Mouse (Mus musculus) right cerebral cortex, postnatal 10 days (tissue): ENCODE measurements around the gene Lgals1.

ENCODE experiments used
- DNase-seq, 2 experiments: peaks; one replicate each; pipeline ENCODE4 v3.0.0; 2021; ENCODE audit warnings: low spot score in 2 of 2

The Lgals1 gene

DNA sequence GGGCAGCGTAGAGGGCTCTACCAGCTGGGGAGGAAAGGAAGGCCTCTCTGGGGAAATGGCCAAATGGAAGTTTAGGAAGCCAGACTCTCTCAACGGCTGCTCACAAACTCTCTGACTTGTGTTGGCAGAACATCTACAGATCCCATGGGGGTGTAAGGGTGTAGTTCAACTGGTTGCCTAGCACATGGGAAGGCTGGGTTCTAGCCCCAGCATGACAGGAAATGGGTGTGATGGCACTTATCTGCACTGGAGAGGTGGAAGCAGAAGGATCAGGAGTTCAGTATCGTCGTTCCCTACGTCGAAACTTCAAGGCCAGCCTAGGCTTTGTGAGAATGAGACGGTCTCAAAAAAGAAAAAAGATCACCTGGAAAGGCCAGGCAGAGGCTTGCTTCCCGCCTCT, 17.5 kb upstream of the Lgals1 start:
- DNase-seq: no peak

DNA sequence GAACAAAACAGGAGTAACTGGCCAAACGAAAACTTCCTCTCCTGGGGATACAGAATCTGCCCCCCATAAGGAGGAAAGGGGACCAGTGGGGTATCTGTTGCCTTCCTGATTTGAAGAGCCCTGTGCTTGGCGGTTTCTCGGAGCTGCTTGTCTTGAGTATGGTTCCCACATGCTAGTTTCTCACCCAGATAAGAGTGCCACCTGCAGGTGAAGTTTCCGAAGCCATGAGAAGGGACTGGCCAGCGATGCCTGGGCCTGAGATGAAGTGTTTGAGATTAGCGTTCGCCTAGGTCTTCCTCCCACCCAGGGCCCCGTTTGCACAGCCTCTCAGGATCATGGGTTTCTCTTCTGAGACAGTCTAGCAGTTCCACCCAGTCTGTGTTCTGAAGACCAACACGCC, 14.5 kb upstream of the Lgals1 start:
- DNase-seq: peak in 1 of 2 experiments; percentile 71

DNA sequence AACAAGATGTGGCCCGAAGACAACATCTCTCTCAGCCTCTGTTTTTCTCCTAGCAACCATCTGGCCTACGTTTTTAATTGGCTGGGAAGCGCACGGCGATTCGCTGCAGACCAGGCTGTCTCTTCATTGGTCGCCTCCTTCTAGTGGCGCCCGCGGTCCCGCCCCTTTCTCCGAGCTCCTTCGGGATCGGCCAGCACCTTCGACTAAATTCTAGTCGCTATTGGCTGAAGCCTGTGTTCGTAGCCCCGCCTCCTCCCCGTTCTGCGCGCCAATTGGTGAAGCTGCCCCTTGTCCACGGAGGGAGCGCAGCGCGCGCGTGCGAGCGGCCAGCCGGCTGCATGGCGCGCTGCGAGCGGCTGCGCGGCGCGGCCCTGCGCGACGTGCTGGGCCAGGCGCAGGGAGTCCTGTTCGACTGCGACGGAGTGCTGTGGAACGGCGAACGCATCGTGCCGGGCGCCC, 12.9 kb upstream of the Lgals1 start, which contains the start of gene Pdxp:
Pdxp (plus strand) TSS at position 288 of the 459 bp plus-strand sequence.
- DNase-seq: peak; percentile 99

DNA sequence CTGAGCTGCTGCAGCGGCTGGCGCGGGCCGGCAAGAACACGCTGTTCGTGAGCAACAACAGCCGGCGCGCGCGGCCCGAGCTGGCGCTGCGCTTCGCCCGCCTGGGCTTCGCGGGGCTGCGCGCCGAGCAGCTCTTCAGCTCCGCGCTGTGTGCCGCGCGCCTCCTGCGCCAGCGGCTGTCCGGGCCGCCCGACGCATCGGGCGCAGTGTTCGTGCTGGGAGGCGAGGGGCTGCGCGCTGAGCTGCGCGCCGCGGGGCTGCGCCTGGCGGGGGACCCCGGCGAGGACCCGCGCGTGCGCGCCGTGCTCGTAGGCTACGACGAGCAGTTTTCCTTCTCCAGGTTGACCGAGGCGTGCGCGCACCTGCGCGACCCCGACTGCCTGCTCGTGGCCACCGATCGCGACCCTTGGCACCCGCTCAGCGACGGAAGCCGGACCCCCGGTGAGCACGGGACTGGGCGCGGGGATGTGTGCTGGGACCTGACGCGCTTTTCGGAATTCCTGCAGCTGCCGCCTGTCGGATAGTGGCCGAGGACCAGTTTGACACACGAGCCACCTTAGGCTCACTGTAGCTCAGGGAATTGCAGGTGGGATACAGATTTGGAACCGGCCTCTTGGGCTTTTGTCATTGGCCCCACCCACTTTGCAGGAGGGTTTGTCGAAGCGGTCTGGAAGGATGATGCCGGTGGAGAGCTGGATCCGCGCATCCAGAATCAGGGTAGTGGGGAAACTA, 12.3 kb upstream of the Lgals1 start:
- DNase-seq: peak; percentile 78 to 84

DNA sequence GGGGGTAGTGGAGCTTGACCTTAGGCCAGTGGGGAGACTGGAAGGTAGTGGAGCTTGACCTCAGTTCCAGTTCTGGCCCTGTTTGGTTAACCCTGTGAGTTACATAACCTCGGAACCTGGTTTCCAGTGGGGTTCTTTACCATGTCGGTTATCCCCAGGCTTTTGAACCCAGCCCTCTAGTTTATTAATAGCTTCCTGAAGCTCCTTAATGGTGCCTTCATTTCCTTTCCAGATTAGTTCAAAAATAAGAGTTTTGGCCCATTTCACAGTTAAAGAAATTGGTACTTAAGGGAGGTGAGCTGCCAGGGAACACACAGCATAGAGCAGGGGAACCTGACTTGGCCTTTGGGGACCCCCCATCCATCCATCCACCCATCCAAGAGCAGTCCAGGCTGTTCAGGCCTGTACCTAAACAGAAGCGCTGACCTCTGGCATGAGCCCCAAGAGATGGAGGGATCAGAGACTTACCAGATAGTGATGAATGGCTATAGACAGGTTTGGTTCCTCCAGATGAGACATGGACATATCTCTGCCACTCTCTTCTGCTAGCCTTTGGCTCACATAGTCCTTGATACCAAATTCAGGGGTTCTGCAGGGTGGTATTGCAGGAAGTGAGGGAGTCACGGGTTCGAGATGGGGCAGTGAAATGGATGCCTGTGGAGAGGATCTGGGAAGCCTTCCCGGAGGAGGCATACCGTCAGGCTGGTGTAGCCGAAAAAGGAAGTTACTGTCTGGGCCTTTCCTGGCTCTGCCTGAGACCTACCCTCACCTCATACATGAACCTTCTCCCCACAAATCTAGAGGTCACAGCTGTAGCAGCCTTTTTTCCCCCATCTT, 11.5 kb upstream of the Lgals1 start:
- DNase-seq: no peak

DNA sequence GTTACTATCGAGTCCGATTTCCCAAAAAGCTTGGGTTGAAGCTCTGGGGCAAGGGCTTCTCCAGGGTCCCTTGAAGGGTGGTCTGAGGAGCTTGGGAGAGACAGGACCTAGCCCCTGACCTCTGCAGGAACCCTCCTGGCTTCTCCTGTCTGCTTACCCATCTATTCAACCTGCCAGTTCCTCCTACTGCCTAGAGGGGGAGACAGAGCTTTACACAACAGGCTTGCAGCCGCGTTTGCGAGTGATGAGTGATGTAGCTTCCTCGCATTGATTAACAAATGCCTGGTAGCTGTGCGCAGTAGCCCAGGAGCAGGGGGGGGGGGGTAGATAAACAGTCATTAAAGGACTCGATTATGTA, 10.9 kb upstream of the Lgals1 start:
- DNase-seq: peak; percentile 85 to 91

DNA sequence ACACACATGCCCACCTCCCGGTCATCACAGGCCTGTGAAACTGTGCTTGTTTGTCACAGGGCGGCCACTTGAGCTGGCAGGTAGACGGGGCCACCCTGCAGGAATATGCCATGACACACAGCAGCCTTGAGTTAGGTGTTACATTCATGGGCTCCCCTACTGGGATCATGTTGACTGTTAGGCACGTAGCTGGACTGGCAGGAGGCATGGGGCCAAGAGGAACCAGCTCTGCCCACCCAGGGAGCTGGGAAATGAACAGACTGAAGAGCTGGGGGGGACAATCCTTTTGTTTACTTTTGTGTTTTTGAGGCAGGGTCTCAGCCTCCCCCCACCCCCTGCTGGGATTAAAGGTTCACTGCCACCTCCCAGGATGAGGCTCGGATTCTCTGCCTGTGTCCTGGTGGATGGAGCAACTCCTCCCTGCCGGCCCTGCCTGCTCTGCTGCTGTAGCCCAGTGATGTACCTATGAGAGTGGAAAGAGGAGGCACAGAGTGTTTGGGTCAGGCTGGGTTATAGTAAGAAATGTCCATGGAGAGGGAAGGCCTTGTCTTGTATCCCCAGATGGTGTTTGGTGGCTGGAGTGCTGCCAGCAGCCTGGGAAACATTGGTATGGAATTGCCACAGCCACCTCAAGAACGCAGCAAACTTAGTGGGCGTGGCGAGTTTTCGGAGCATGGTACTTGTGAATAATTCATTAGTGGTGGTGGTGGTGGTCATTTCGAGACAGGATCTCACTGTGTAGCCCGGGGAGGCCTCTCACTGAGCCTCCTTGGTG, 10.3 kb upstream of the Lgals1 start:
- DNase-seq: peak; percentile 70 to 76

DNA sequence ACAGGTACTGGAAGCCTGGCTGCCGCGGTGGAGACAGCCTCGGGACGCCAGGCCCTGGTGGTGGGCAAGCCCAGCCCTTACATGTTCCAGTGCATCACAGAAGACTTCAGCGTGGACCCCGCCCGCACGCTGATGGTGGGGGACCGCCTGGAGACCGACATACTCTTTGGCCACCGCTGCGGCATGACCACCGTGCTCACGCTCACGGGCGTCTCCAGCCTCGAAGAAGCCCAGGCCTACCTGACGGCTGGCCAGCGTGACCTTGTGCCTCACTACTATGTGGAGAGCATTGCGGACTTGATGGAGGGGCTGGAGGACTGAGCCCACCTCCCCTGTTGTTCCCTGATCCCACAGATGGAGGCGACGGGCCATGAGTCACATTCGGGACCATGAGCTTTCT, 8.4 kb upstream of the Lgals1 start:
- DNase-seq: no peak

DNA sequence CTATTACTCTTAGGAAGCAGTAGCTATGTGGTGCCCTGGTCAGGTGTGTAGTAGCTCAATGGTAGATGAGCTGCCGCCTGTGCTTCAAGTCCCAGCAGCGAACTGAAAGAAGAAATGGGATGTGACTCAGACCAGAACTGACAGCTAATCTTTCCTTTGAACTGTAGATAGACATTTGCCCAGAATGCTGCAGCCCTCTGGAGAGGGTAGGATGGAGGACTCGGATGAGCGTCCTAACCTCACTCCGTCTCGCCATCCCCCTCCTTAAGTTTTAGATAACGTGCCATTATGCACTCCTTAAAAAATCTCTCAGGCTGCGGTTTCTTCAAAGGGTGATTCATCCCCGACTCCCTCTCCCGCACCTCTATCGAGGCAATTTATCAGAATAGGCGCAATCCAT, 6.6 kb upstream of the Lgals1 start:
- no peak for DNase-seq

DNA sequence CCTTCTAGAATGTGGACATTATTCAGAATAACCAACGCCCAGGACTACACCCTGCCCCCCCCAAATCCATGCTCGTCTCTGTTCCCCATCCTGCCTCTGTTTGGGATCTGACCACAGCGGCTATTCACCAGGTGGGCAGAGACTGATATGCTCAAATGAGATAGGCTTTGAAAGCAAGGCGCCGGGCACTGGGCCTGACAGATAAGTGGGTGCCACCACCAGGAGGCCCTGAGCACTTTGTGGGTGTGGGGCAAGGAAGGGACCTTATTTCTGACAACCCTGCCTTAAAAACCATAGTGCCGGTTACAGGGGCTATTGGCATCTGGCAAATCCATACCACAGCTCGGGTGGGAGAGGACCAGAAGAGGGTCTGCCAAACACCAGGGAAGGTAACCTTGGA, 3.8 kb upstream of the Lgals1 start:
- DNase-seq: no peak

DNA sequence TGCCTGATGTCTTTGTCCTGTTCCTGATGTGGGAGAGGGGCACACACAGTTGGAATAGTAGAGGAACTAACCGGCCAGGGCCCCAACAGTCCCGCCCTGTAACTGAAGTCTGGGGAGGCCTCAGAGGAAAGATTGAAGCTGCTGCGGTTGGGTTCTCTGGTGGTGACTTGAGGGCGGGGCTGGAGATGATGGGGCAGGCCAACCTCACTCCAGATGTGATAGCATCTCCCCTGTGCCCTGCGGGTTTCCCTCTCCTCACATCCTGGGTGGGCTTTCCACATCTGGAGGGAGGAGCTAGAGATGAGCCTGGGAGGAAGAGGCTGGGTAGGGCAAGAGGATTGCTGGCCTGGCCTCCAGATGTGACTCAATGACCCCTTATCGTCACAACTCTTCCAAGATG, 2.9 kb upstream of the Lgals1 start:
- DNase-seq: no peak

DNA sequence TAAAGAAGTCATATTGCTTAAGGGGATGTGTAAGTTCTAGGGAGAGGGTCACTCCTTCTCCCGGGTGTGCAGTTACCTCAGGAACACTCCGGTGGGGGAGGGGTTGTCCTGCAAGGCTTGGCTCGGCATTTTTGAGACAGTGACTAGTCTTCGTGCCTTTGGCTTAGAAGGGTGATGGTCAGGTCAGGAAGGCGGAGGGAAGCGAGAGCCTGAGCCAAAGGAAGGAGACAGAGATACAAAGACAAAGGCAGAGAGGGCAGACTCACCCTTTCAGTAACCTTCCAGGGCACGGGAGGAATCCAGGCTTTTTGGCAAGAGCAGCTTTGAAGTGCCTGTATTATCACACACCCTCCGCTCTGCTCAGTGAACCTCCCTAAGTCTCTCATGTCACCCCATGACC, 1.4 kb upstream of the Lgals1 start:
- no peak for DNase-seq

DNA sequence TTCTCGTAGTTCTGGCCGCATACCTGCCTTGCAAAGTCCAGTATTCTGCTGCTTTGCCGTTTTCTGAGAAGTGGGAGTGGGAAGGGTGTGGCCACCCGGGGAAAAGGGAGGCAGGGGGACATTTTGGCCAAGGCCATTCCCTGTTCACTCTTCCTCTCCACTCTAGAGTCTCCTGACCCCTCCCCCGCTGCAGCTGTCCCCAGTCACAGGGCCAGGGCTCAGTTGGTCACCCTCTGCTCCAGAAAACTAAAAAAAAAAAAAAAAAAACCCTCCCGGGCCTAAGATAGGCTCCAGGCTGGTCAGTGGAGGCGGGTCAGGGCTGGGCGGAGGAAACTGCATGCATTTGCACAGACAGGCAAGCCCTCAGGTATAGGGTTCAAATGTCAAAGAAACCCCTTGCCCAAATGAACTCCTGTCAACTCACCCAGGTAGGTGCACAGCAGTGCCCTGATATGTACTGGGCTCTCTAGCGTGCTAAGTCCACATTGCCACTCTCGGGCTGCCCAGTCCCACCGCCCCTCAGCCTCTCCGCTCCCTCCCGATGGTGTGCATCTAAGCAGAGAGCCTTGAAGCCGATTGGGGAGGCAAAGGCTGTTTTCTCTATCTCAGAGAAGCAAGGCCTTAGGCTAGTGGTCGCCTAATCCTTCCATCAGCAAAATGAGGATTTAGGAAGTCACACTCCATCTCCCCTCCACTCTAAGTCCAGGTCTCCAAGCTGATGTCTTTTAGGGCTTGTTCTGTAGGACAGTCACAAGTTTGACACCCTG, 679 bp downstream of the Lgals1 start:
- no peak for DNase-seq

DNA sequence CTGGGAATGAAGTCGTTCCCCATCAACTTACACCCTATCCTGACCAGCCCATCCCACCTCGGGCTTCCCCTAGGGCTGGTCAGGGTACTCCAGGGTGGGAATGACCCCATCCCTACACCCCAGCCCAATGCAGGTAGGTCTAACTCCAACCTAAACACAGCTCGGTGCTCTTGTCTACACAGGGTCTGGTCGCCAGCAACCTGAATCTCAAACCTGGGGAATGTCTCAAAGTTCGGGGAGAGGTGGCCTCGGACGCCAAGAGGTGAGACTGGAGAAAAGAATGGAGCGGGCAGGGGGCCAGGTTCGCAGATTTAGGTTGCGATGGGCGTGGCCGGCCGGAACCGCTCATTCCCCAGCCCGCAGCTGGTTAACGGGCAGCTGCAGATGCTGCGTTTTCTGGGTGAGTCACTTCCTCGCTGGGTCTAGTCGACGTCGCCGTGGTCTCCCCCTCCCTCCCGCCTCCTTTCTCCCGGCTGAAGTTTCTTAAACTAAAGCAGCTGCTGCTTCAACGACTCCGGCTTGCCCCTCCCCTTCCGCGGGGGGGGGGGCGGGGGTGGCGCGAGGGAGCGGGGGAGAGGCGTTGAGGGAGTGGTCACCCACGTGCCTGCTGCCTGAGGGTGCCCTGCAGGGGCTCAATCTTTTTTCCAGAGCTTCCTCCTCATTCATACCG, 1.4 kb downstream of the Lgals1 start:
- DNase-seq: peak; percentile 68 to 77

DNA sequence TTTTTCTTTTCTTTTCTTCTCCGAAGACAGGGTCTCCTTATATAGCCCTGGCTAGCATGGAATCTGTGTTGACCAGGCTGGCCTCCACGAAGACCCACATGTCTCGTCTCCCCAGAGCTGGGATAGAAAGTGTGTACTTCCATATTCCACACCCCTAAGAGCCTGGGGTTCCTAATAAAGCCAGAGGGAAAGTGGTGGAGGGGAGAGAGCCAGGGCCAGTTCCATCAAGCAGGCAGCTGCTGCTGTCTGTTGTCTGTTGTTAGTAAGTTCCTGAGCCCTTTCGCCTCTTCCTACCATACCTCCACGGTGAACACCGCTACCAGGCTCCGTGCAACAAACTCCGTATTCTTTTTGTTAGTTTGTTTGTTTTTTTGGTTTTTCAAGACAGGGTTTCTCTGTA, 2.0 kb downstream of the Lgals1 start:
- no peak for DNase-seq

DNA sequence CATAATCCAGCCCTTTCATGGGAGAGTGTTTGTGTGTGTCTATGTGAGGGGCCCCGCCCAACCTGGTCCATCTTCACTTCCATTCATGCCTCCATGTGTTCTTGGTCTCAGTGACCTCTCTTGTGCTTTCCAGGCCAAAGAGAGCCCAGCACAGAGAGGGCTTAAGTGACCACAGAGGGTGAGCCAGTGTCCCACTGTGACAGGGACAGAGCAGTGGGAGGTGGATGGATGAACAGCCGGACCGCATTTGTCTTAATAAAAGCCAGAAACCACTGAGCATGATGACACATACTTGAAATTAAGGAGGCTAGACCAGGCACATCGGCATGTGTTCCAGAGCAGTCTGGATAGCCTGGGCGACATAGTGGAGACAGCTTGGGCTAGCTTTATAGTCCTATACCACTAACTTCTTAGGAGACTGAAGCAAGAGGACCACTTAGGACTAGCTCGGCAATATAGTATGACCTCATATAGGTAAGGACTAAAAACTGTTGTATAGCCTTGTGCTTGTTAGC, 3.7 kb downstream of the Lgals1 start:
- DNase-seq: no peak

DNA sequence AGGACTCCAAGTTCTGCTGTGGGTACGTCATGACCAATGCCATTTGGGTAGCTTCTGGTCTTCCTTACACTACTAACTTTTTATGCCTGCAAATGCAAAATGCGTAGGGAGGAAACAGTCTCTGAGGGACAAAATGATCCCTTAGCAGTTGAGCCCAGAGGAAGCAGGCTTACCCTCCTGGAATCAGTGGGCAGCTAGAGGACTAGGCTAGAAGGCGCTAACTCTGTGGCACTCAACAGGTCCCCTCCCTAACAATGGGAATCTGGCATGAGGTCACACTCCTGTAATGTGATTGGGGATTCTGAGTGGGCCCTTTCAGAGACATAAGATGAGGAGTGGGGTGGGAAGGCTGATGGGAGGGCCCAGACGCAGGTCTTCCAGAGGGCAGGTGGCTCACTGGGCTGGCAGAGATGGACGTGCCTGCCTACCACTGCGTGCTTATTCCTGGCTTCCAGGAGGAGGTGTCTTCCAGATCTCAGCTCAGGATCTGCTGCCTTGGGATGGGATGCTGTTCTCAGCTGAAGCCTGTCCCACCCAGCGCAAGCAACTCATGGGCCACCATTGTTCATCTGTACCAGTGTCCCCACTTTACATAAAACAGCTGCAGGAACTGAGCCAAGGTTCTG, 4.4 kb downstream of the Lgals1 start:
- DNase-seq: no peak

DNA sequence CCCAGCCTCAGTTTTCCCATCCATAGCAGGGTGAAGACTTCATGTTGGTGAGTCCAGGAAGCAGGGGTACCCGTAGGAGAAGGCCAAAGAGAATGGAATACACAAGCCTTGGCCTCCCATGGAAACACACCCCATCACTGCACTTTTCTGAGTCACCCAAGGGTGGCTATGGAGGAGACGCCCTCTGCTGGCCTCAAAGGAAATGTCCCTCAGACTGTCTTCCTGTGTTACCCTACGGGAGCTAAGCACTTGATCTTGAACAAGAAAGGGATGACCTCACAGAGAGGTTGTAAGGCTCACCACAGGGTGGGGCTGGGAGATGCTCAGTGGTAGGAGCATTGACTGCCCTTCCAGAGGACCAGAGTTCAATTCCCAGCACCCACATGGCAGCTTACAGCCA, 5.1 kb downstream of the Lgals1 start:
- DNase-seq: peak in 1 of 2 experiments; percentile 51

DNA sequence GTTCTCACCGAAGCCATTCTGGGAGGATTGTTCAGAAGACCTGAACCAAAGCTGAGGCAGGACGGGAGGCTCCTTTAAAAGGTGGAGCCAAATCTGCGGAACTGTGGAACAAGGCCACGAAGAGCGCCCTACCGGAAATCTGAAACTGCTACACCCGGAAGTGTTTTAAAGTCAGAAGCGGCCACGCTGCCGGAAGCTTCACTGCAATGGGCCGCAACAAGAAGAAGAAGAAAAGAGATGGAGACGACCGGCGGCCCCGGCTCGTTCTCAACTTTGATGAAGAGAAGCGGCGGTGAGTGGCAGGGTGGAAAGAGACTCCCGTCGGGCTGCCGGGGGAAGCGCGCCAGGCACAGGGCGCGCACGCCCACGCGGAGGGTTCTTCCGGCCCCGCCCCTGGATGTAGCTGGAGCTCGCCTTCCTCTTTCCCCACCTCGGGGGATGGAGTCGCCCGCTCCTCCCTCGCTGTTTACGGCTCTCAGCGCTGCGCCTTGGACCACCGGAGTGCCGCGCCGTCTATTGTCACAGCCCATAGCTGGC, 8.3 kb downstream of the Lgals1 start, which contains the start of gene Nol12:
Nol12 (plus strand) TSS at position 150 of the 537 bp plus-strand sequence.
- DNase-seq: peak; percentile 91 to 93

DNA sequence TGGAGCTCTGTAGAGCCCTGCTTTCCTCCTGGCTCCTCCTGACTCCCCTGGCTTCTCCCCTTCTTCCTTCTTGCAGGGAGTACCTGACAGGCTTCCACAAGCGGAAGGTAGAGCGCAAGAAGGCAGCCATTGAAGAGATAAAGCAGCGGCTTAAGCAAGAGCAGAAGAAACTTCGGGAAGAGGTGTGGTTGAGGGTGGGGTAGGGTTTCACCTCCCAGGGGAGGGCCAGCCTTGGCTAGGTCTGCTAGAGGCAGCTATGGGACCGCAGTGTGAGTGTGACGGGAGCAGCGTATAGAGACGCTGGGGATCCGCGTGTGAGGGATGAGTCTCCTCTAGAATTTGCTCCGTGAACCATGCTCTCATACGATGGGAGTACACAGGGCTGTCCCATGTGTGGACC, 9.9 kb downstream of the Lgals1 start:
- no peak for DNase-seq
